Mouse (Mus musculus) midbrain, embryonic 12.5 days (tissue): ENCODE measurements around the gene Dmgdh. TPM values are rescaled to one million over a fixed set of nuclear protein-coding genes. Genes with fewer than 3 reads are reported as not detected.

Experiments used
- ATAC-seq: fragments of 200-750 bp; cut with Nextera tagmentation; 2 replicates; pipeline ENCODE4 v1.8.0; 2017; ENCODE audit warnings: low read depth, moderate TSS enrichment, moderate library complexity; ENCODE audit not compliant: low FRiP score
- H3K27ac ChIP-seq: fragments of 300-500 bp; sonication (generic); replicated peaks from 2 replicates; pipeline ENCODE4 v1.5.1; 2016; ENCODE audit warnings: mild to moderate bottlenecking
- H3K27me3 ChIP-seq: fragments of 300-500 bp; sonication (generic); 2 replicates; pipeline ENCODE4 v1.6.1; 2016; ENCODE audit warnings: mild to moderate bottlenecking
- H3K36me3 ChIP-seq: fragments of 300-500 bp; sonication (generic); 2 replicates; pipeline ENCODE4 v1.6.1; 2016
- H3K4me1 ChIP-seq: fragments of 300-500 bp; sonication (generic); 2 replicates; pipeline ENCODE4 v1.6.1; 2016
- H3K4me2 ChIP-seq: fragments of 300-500 bp; sonication (generic); replicated peaks from 2 replicates; pipeline ENCODE4 v1.6.1; 2016; ENCODE audit warnings: mild to moderate bottlenecking, moderate library complexity
- H3K4me3 ChIP-seq: fragments of 300-500 bp; sonication (generic); 2 replicates; pipeline ENCODE4 v1.5.1; 2016; ENCODE audit warnings: mild to moderate bottlenecking
- H3K9ac ChIP-seq: fragments of 300-500 bp; sonication (generic); replicated peaks from 2 replicates; pipeline ENCODE4 v1.6.1; 2016; ENCODE audit warnings: mild to moderate bottlenecking, moderate library complexity
- H3K9me3 ChIP-seq: fragments of 300-500 bp; sonication (generic); 2 replicates; pipeline ENCODE4 v1.6.1; 2016; ENCODE audit warnings: mild to moderate bottlenecking
- WGBS: fragments of 180-500 bp; shearing (Covaris S2); methylation state at CpG from one replicate; pipeline ENCODE4 v1.1.7; 2016; 5-methylcytosine and 5-hydroxymethylcytosine counted together
- polyA plus RNA-seq: library from polyadenylated mRNA; unstranded; fragments of >200 nt; fragmentation: Nextera tagmentation; extraction: Ambion mirVana; gene quantifications from 2 replicates; pipeline ENCODE4 v1.2.1, GENCODE M21; 2016

Dmgdh gene
- polyA plus RNA-seq, 1 experiment from 2014 or later, result not detected

- Histone ChIP-seq H3K4me3 (no peak overlapping the region), H3K27ac (no peak overlapping the region), H3K36me3 (no peaks in the 10 kb centered on the region), H3K4me1 (no peaks in the 10 kb centered on the region), H3K4me2 (no peak overlapping the region), H3K9ac (no peak overlapping the region), H3K27me3 (peaks cover 13% of the 10 kb centered on the region), H3K9me3 (no peaks in the 10 kb centered on the region)
- WGBS, result 88% methylated on average over 4 of the region's 4 CpGs
- no peak for ATAC-seq
Observed at GRCm38 (mm10) chr13:93672371-93672770, 1.9 kb upstream of the Dmgdh start.

GRCm38 (mm10) chr13:93673296-93673695, 937 bp upstream of the Dmgdh start:
- Histone ChIP-seq H3K9ac (no peak overlapping the region), H3K4me3 (no peak overlapping the region), H3K27me3 (peaks cover 13% of the 10 kb centered on the region), H3K9me3 (no peaks in the 10 kb centered on the region), H3K4me2 (no peak overlapping the region), H3K27ac (no peak overlapping the region), H3K36me3 (no peaks in the 10 kb centered on the region), H3K4me1 (no peaks in the 10 kb centered on the region)
- no peak for ATAC-seq
- 78% methylated on average over 2 of the region's 2 CpGs for WGBS

GRCm38 (mm10) chr13:93676864-93677263, 2.6 kb downstream of the Dmgdh start:
- peaks cover 13% of the 10 kb centered on the region for H3K27me3 ChIP-seq
- 83% methylated on average over 9 of the region's 9 CpGs for WGBS
- H3K9ac ChIP-seq, result no peak overlapping the region
- no peak overlapping the region for H3K27ac ChIP-seq
- H3K4me1 ChIP-seq, result no peaks in the 10 kb centered on the region
- H3K4me2 ChIP-seq, result no peak overlapping the region
- ATAC-seq, result no peak
- no peak overlapping the region for H3K4me3 ChIP-seq
- no peaks in the 10 kb centered on the region for H3K36me3 ChIP-seq
- H3K9me3 ChIP-seq, result no peaks in the 10 kb centered on the region

- ATAC-seq, result no peak
- Histone ChIP-seq H3K27me3 (no peaks in the 10 kb centered on the region), H3K9ac (no peak overlapping the region), H3K4me3 (no peak overlapping the region), H3K36me3 (no peaks in the 10 kb centered on the region), H3K9me3 (no peaks in the 10 kb centered on the region), H3K27ac (no peak overlapping the region), H3K4me1 (peaks cover 2% of the 10 kb centered on the region; the same call in 1 of the 2 replicates), H3K4me2 (no peak overlapping the region)
Observed at GRCm38 (mm10) chr13:93683336-93683735, 9.1 kb downstream of the Dmgdh start.

- Histone ChIP-seq H3K4me2 (no peak overlapping the region), H3K4me1 (peaks cover 2% of the 10 kb centered on the region; the same call in 1 of the 2 replicates), H3K27ac (no peak overlapping the region), H3K27me3 (no peaks in the 10 kb centered on the region), H3K9ac (no peak overlapping the region), H3K4me3 (no peak overlapping the region), H3K36me3 (no peaks in the 10 kb centered on the region), H3K9me3 (no peaks in the 10 kb centered on the region)
- no peak for ATAC-seq
- 63% methylated on average over 4 of the region's 4 CpGs for WGBS
Observed at GRCm38 (mm10) chr13:93685226-93685625, 11.0 kb downstream of the Dmgdh start.

- no peak overlapping the region for H3K4me2 ChIP-seq
- 10% methylated on average over 5 of the region's 5 CpGs for WGBS
- H3K36me3 ChIP-seq, result no peaks in the 10 kb centered on the region
- H3K4me3 ChIP-seq, result no peak overlapping the region
- no peak overlapping the region for H3K9ac ChIP-seq
- H3K27ac ChIP-seq, result no peak overlapping the region
- H3K4me1 ChIP-seq, result peaks cover 2% of the 10 kb centered on the region; the same call in 1 of the 2 replicates
- no peaks in the 10 kb centered on the region for H3K27me3 ChIP-seq
- ATAC-seq, result no peak
- no peaks in the 10 kb centered on the region for H3K9me3 ChIP-seq
Observed at GRCm38 (mm10) chr13:93687321-93687720, 13.1 kb downstream of the Dmgdh start.

GRCm38 (mm10) chr13:93689566-93689965, 15.3 kb downstream of the Dmgdh start:
- WGBS, result 92% methylated on average over 3 of the region's 3 CpGs
- H3K4me2 ChIP-seq, result no peak overlapping the region
- no peak for ATAC-seq

GRCm38 (mm10) chr13:93690821-93691220, 16.6 kb downstream of the Dmgdh start:
- Histone ChIP-seq H3K9me3 (no peaks in the 10 kb centered on the region), H3K4me1 (peaks cover 2% of the 10 kb centered on the region; the same call in 1 of the 2 replicates), H3K9ac (no peak overlapping the region), H3K27ac (no peak overlapping the region), H3K27me3 (no peaks in the 10 kb centered on the region), H3K4me2 (no peak overlapping the region), H3K36me3 (no peaks in the 10 kb centered on the region), H3K4me3 (no peak overlapping the region)
- ATAC-seq, result no peak
- WGBS, result 83% methylated on average over 1 of the region's 1 CpGs

More at GRCm38 (mm10) chr13:93689566-93689965, 15.3 kb downstream of the Dmgdh start:
- H3K9ac ChIP-seq, result no peak overlapping the region
- no peak overlapping the region for H3K4me3 ChIP-seq
- H3K27ac ChIP-seq, result no peak overlapping the region
- no peaks in the 10 kb centered on the region for H3K9me3 ChIP-seq
- H3K36me3 ChIP-seq, result no peaks in the 10 kb centered on the region
- H3K27me3 ChIP-seq, result no peaks in the 10 kb centered on the region
- H3K4me1 ChIP-seq, result peaks cover 2% of the 10 kb centered on the region; the same call in 1 of the 2 replicates

GRCm38 (mm10) chr13:93698866-93699265, 24.6 kb downstream of the Dmgdh start:
- Histone ChIP-seq H3K4me1 (no peaks in the 10 kb centered on the region), H3K9me3 (no peaks in the 10 kb centered on the region), H3K27ac (no peak overlapping the region), H3K4me2 (no peak overlapping the region), H3K27me3 (no peaks in the 10 kb centered on the region), H3K9ac (no peak overlapping the region), H3K36me3 (no peaks in the 10 kb centered on the region), H3K4me3 (no peak overlapping the region)
- 81% methylated on average over 6 of the region's 6 CpGs for WGBS
- ATAC-seq, result no peak

GRCm38 (mm10) chr13:93705697-93706096, 31.5 kb downstream of the Dmgdh start:
- Histone ChIP-seq H3K36me3 (no peaks in the 10 kb centered on the region), H3K9me3 (no peaks in the 10 kb centered on the region), H3K27ac (no peak overlapping the region), H3K4me3 (no peak overlapping the region), H3K4me1 (no peaks in the 10 kb centered on the region), H3K9ac (no peak overlapping the region), H3K27me3 (no peaks in the 10 kb centered on the region), H3K4me2 (no peak overlapping the region)
- no peak for ATAC-seq
- 86% methylated on average over 4 of the region's 4 CpGs for WGBS

- no peaks in the 10 kb centered on the region for H3K4me1 ChIP-seq
- no peaks in the 10 kb centered on the region for H3K36me3 ChIP-seq
- no peaks in the 10 kb centered on the region for H3K27me3 ChIP-seq
- no peaks in the 10 kb centered on the region for H3K9me3 ChIP-seq
- ATAC-seq, result no peak
- H3K4me3 ChIP-seq, result no peak overlapping the region
- 79% methylated on average over 4 of the region's 4 CpGs for WGBS
- no peak overlapping the region for H3K4me2 ChIP-seq
- H3K27ac ChIP-seq, result no peak overlapping the region
- no peak overlapping the region for H3K9ac ChIP-seq
Observed at GRCm38 (mm10) chr13:93707271-93707670, 33.0 kb downstream of the Dmgdh start.

GRCm38 (mm10) chr13:93710325-93710724, 36.1 kb downstream of the Dmgdh start:
- no peak overlapping the region for H3K4me3 ChIP-seq
- no peaks in the 10 kb centered on the region for H3K9me3 ChIP-seq
- no peaks in the 10 kb centered on the region for H3K27me3 ChIP-seq
- ATAC-seq, result no peak
- H3K9ac ChIP-seq, result no peak overlapping the region
- no peaks in the 10 kb centered on the region for H3K36me3 ChIP-seq
- no peak overlapping the region for H3K27ac ChIP-seq
- H3K4me2 ChIP-seq, result no peak overlapping the region
- no peaks in the 10 kb centered on the region for H3K4me1 ChIP-seq
- whole genome bisulfite sequencing, result 86% methylated on average over 4 of the region's 4 CpGs

GRCm38 (mm10) chr13:93711226-93711625, 37.0 kb downstream of the Dmgdh start:
- WGBS, result 90% methylated on average over 4 of the region's 4 CpGs

More at GRCm38 (mm10) chr13:93711226-93711625, 37.0 kb downstream of the Dmgdh start:
- no peak for ATAC-seq
- H3K4me3 ChIP-seq, result no peak overlapping the region
- H3K9me3 ChIP-seq, result no peaks in the 10 kb centered on the region
- no peaks in the 10 kb centered on the region for H3K36me3 ChIP-seq
- no peaks in the 10 kb centered on the region for H3K27me3 ChIP-seq
- no peak overlapping the region for H3K4me2 ChIP-seq
- no peaks in the 10 kb centered on the region for H3K4me1 ChIP-seq
- no peak overlapping the region for H3K9ac ChIP-seq
- H3K27ac ChIP-seq, result no peak overlapping the region
